Mouse (Mus musculus) megakaryocyte, embryonic 14.5 days (primary cell): ENCODE measurements around the gene Gm525.

Source experiments
- FLI1 ChIP-seq: IDR thresholded peaks from 2 replicates; pipeline ENCODE4 v1.6.1; 2012; ENCODE audit warnings: low read length, inconsistent platforms, mixed read lengths
- GATA1 ChIP-seq: IDR thresholded peaks from 3 replicates; pipeline ENCODE4 v1.6.1; 2012; ENCODE audit warnings: mixed read lengths, low read length, inconsistent platforms, borderline replicate concordance

DNA sequence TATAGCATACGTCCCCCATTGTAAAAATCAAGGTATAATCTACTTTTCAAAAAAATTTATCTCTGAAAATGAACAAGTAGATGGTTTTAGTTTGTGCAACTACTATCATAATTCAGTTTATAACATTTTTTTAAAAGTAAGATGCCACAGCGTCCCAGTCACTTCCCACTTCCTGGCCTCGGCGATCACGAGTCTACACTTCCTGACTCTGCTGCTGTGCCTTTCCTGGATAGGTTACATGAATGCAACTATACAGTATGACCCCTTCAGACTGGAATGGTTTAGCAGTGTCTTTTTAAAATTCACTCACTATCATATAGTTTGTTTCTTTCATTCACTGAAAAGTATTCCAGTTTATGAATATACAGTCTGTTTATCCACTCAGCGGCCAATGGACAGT, 21.9 kb upstream of the Gm525 start:
- TF ChIP-seq GATA1: no peak
- no peak for TF ChIP-seq FLI1
